Mouse (Mus musculus) G1E (cell line): ENCODE data around the gene Lclat1. TPM values are rescaled to one million over a fixed set of nuclear protein-coding genes. Genes with fewer than 3 reads are reported as not detected.
A peak's percentile ranks its signal among the peaks of the same experiment; 100 is the strongest.

Experiments used
- ATAC-seq: 2 replicates; pipeline ENCODE4 v1.8.0; 2016; ENCODE audit warnings: mild to moderate bottlenecking; ENCODE audit not compliant: insufficient number of reproducible peaks, poor library complexity, low FRiP score, severe bottlenecking; ENCODE audit errors: extremely low read depth
- DNase-seq: peaks from one replicate; pipeline ENCODE4 v3.0.0; 2012; ENCODE audit warnings: low spot score
- H3K27me3 ChIP-seq: 2 replicates; pipeline ENCODE4 v1.6.1; 2012; ENCODE audit warnings: mild to moderate bottlenecking, low read length, inconsistent platforms; ENCODE audit not compliant: insufficient read depth
- H3K36me3 ChIP-seq: replicated peaks from 2 replicates; pipeline ENCODE3; 2012; ENCODE audit warnings: mild to moderate bottlenecking, inconsistent platforms
- H3K4me1 ChIP-seq: 2 replicates; pipeline ENCODE4 v1.6.1; 2012; ENCODE audit warnings: low read depth, low read length, inconsistent platforms, mixed read lengths; ENCODE audit not compliant: insufficient read depth
- H3K4me3 ChIP-seq: 2 replicates; pipeline ENCODE4 v1.5.1; 2012; ENCODE audit warnings: low read depth, mild to moderate bottlenecking, inconsistent platforms, low read length, moderate library complexity, mixed read lengths
- H3K9me3 ChIP-seq: replicated peaks from 2 replicates; pipeline ENCODE4 v1.6.1; 2012; ENCODE audit warnings: inconsistent platforms
- CTCF ChIP-seq: IDR thresholded peaks from 2 replicates; pipeline ENCODE4 v1.5.1; 2012; ENCODE audit warnings: low read depth, low read length, inconsistent platforms, mixed read lengths
- GATA1 ChIP-seq: IDR thresholded peaks from 2 replicates; pipeline ENCODE4 v1.6.1; 2012; ENCODE audit warnings: borderline replicate concordance, low read length, inconsistent platforms, mixed read lengths
- GATA2 ChIP-seq: IDR thresholded peaks from 2 replicates; pipeline ENCODE4 v1.6.1; 2012; ENCODE audit warnings: low read depth, low read length, inconsistent platforms, borderline replicate concordance
- POLR2AphosphoS5 ChIP-seq: IDR thresholded peaks from 2 replicates; pipeline ENCODE4 v1.6.1; 2012; ENCODE audit warnings: low read depth, low read length, inconsistent platforms; ENCODE audit not compliant: insufficient replicate concordance
- TAL1 ChIP-seq: conservative IDR thresholded peaks from 2 replicates; pipeline ENCODE4 v1.6.1; 2012; ENCODE audit warnings: low read depth, low read length, inconsistent platforms, mixed read lengths
- polyA plus RNA-seq: library from polyadenylated mRNA; stranded (reverse); fragments of >175 nt; gene quantifications from 2 replicates; pipeline ENCODE4 v1.2.3, GENCODE M21; 2012
- total RNA-seq, 2 experiments: library from RNA; stranded (forward) in 1 of 2; stranded (reverse) in 1 of 2; fragments of 200-1000 nt in 1 of 2; fragments of >200 nt in 1 of 2; fragmentation: Nextera tagmentation in 1 of 2; gene quantifications; 2 replicates each; pipeline ENCODE4 v1.2.3; 2014 to 2017

The Lclat1 gene
- total and polyA plus RNA-seq, 3 experiments, result 5.6 to 25.1 (median 11.8) TPM

- ATAC-seq (no peak), DNase-seq (no peak)
- Histone ChIP-seq H3K4me3 (no peak overlapping the region), H3K9me3 (no peaks in the 10 kb centered on the region), H3K36me3 (peaks cover 33% of the 10 kb centered on the region), H3K27me3 (no peaks in the 10 kb centered on the region), H3K4me1 (peaks cover 38% of the 10 kb centered on the region)
- TF ChIP-seq GATA1 (no peak), POLR2AphosphoS5 (no peak), TAL1 (no peak), CTCF (no peak), GATA2 (no peak)
Measured at GRCm38 (mm10) chr17:73113230-73113629, 5.4 kb downstream of the Lclat1 start.

DNA sequence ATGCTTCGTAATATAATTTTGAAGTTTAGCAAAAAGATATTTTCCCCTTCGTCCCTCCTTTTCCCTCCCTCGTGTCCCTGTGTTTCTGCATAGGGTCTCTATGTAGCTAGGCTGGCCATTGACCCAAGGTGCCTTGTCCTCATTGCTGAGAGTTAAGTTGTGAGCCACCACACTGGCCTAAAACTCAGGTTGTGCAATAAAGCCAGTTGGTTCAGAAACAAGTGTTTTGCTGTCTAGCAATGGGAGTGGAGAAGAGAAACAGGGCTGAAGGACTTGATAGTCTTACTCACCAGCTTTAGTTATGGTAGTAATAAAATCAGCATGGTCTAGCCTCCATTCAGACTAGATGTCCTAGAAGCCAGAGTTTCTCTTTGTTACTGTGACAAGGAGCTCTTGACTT lies 10.3 kb downstream of the Lclat1 start:
- ATAC-seq, result no peak
- peaks cover 25% of the 10 kb centered on the region for H3K36me3 ChIP-seq
- no peak for DNase-seq
- no peaks in the 10 kb centered on the region for H3K9me3 ChIP-seq
- no peaks in the 10 kb centered on the region for H3K27me3 ChIP-seq
- H3K4me1 ChIP-seq, result peaks cover 31% of the 10 kb centered on the region
- TF ChIP-seq GATA2 (no peak), GATA1 (no peak), POLR2AphosphoS5 (no peak), CTCF (no peak), TAL1 (no peak)
- H3K4me3 ChIP-seq, result no peak overlapping the region

GRCm38 (mm10) chr17:73118702-73119101 lies 10.9 kb downstream of the Lclat1 start:
- no peak for DNase-seq
- Histone ChIP-seq H3K4me1 (peaks cover 30% of the 10 kb centered on the region), H3K4me3 (no peak overlapping the region), H3K9me3 (no peaks in the 10 kb centered on the region), H3K27me3 (no peaks in the 10 kb centered on the region), H3K36me3 (peaks cover 20% of the 10 kb centered on the region)
- ATAC-seq, result peak; percentile 49; the same call in 1 of the 2 replicates
- no peak for TF ChIP-seq GATA2
- TF ChIP-seq POLR2AphosphoS5, result no peak
- TF ChIP-seq GATA1, result no peak
- no peak for TF ChIP-seq CTCF
- TF ChIP-seq TAL1, result no peak

DNA sequence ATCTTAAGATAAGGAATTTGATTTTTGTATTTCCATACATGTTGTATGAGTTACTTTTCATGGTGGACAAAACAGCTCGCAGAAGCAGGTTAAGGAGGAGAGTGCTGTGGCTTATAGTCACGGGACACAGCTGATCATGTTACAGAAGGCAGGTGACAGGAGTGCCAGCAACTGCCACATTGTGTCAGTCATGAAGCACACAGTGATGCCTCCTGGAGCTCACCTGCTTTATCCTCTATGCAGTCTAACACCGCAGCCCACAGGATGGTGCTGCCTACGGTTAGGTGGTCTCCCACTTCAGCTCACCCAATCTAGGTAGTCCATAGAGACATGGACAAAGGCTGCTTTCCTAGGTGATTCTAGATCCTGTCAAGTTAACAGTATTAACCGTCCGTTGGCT lies 11.4 kb downstream of the Lclat1 start:
- no peaks in the 10 kb centered on the region for H3K27me3 ChIP-seq
- DNase-seq, result no peak

GRCm38 (mm10) chr17:73120545-73120944 lies 12.8 kb downstream of the Lclat1 start:
- H3K4me3 ChIP-seq, result no peak overlapping the region
- no peaks in the 10 kb centered on the region for H3K27me3 ChIP-seq
- TF ChIP-seq POLR2AphosphoS5 (no peak), CTCF (no peak), TAL1 (no peak), GATA1 (no peak), GATA2 (no peak)
- no peak for ATAC-seq
- DNase-seq, result no peak
- no peaks in the 10 kb centered on the region for H3K9me3 ChIP-seq
- H3K4me1 ChIP-seq, result peaks cover 34% of the 10 kb centered on the region
- H3K36me3 ChIP-seq, result peaks cover 19% of the 10 kb centered on the region

More for the DNA sequence above, 11.4 kb downstream of the Lclat1 start:
- Histone ChIP-seq H3K4me3 (0 out of 2 replicates have a peak overlapping the region, but pooled peaks have one; percentile 34), H3K9me3 (no peaks in the 10 kb centered on the region), H3K36me3 (peaks cover 19% of the 10 kb centered on the region), H3K4me1 (peaks cover 30% of the 10 kb centered on the region)
- TF ChIP-seq GATA1 (no peak), GATA2 (no peak), TAL1 (no peak), POLR2AphosphoS5 (no peak), CTCF (no peak)
- ATAC-seq, result 0 out of 2 replicates have a peak, but pooled peaks have one; percentile 22

- DNase-seq, result no peak
- no peak for ATAC-seq
- Histone ChIP-seq H3K36me3 (peaks cover 17% of the 10 kb centered on the region), H3K4me1 (peaks cover 42% of the 10 kb centered on the region), H3K27me3 (no peaks in the 10 kb centered on the region), H3K4me3 (no peak overlapping the region), H3K9me3 (no peaks in the 10 kb centered on the region)
- TF ChIP-seq GATA2 (no peak), POLR2AphosphoS5 (no peak), TAL1 (no peak), CTCF (no peak), GATA1 (no peak)
Measured at GRCm38 (mm10) chr17:73121726-73122125, 13.9 kb downstream of the Lclat1 start.
